Mouse (Mus musculus) brown adipose tissue, adult 24 weeks (tissue): Measurements from ENCODE around the gene Cnga4. TPM values are rescaled to one million over a fixed set of nuclear protein-coding genes. Genes with fewer than 3 reads are reported as not detected.
"Not testable (repeated sequence)": the region's sequence is repeated elsewhere in the genome, so short reads cannot be mapped to it uniquely, and the experiment has no call there.

ENCODE experiments used
- H3K27ac ChIP-seq: fragments of 200-500 bp; replicated peaks from 2 replicates; pipeline ENCODE4 v1.5.1; 2012; ENCODE audit warnings: low read depth, mild to moderate bottlenecking, low read length
- H3K4me1 ChIP-seq: fragments of 200-500 bp; 2 replicates; pipeline ENCODE4 v1.6.1; 2012; ENCODE audit warnings: low read length, mixed read lengths; ENCODE audit not compliant: control insufficient read depth, insufficient read depth, insufficient read length
- H3K4me3 ChIP-seq: fragments of 200-500 bp; 2 replicates; pipeline ENCODE4 v1.5.1; 2012; ENCODE audit warnings: low read depth, mild to moderate bottlenecking, low read length, moderate library complexity; ENCODE audit not compliant: insufficient read depth
- polyA plus RNA-seq: library from polyadenylated mRNA; stranded (reverse); fragments of >200 nt; gene quantifications from 2 replicates; pipeline ENCODE4 v1.2.4, GENCODE M21; 2012; ENCODE audit not compliant: missing spikeins, insufficient read depth, insufficient read length

Gene Cnga4
- polyA plus RNA-seq, result not detected in 2 replicates

GRCm38 (mm10) chr7:105404268-105404667 lies at the start of gene Cnga4:
Cnga4 (plus strand) TSS chr7:105404568.
- no peak within 1 kb of the TSS for H3K27ac ChIP-seq
- no peak within 1 kb of the TSS for H3K4me3 ChIP-seq

GRCm38 (mm10) chr7:105356064-105356463 lies 48.3 kb upstream of the Cnga4 start:
- H3K4me1 ChIP-seq, H3K27ac ChIP-seq, H3K4me3 ChIP-seq: not testable (repeated sequence)

More at GRCm38 (mm10) chr7:105404268-105404667, at the start of gene Cnga4:
- H3K4me1 ChIP-seq, result peaks cover 2% of the 10 kb centered on the region; the same call in 1 of the 2 replicates

- H3K4me1 ChIP-seq, H3K27ac ChIP-seq, H3K4me3 ChIP-seq: not testable (repeated sequence)
Observed at GRCm38 (mm10) chr7:105356487-105356886, 47.9 kb upstream of the Cnga4 start.

GRCm38 (mm10) chr7:105361713-105362112 lies 42.7 kb upstream of the Cnga4 start:
- H3K4me1 ChIP-seq, result no peaks in the 10 kb centered on the region
- no peak overlapping the region for H3K4me3 ChIP-seq

GRCm38 (mm10) chr7:105367268-105367667 lies 37.1 kb upstream of the Cnga4 start:
- Histone ChIP-seq H3K4me3 (no peak overlapping the region), H3K27ac (no peak overlapping the region), H3K4me1 (no peaks in the 10 kb centered on the region)

More at GRCm38 (mm10) chr7:105361713-105362112, 42.7 kb upstream of the Cnga4 start:
- no peak overlapping the region for H3K27ac ChIP-seq

GRCm38 (mm10) chr7:105367930-105368329 lies 36.4 kb upstream of the Cnga4 start, which contains the start of gene Olfr692:
Olfr692 (plus strand) TSS chr7:105368230.
- Histone ChIP-seq H3K4me3 (no peak within 1 kb of the TSS), H3K27ac (no peak within 1 kb of the TSS), H3K4me1 (no peaks in the 10 kb centered on the region)

- no peaks in the 10 kb centered on the region for H3K4me1 ChIP-seq
- H3K27ac ChIP-seq, result no peak overlapping the region
- no peak overlapping the region for H3K4me3 ChIP-seq
Observed at GRCm38 (mm10) chr7:105368521-105368920, 35.8 kb upstream of the Cnga4 start.

GRCm38 (mm10) chr7:105372912-105373311 lies 31.5 kb upstream of the Cnga4 start:
- no peak overlapping the region for H3K27ac ChIP-seq

GRCm38 (mm10) chr7:105373509-105373908 lies 30.9 kb upstream of the Cnga4 start:
- Histone ChIP-seq H3K4me1 (no peaks in the 10 kb centered on the region), H3K27ac (no peak overlapping the region), H3K4me3 (no peak overlapping the region)

More at GRCm38 (mm10) chr7:105372912-105373311, 31.5 kb upstream of the Cnga4 start:
- Histone ChIP-seq H3K4me1 (no peaks in the 10 kb centered on the region), H3K4me3 (no peak overlapping the region)

- Histone ChIP-seq H3K4me3 (no peak overlapping the region), H3K27ac (no peak overlapping the region), H3K4me1 (no peaks in the 10 kb centered on the region)
Observed at GRCm38 (mm10) chr7:105373976-105374375, 30.4 kb upstream of the Cnga4 start.

GRCm38 (mm10) chr7:105374866-105375265 lies 29.5 kb upstream of the Cnga4 start, which contains the start of gene Gm5901:
Gm5901 (plus strand) TSS chr7:105375038.
- Histone ChIP-seq H3K27ac (no peak within 1 kb of the TSS), H3K4me3 (no peak within 1 kb of the TSS), H3K4me1 (no peaks in the 10 kb centered on the region)

GRCm38 (mm10) chr7:105380329-105380728 lies 24.0 kb upstream of the Cnga4 start:
- Histone ChIP-seq H3K4me1 (no peaks in the 10 kb centered on the region), H3K27ac (no peak overlapping the region), H3K4me3 (no peak overlapping the region)

GRCm38 (mm10) chr7:105387696-105388095 lies 16.7 kb upstream of the Cnga4 start:
- no peak overlapping the region for H3K4me3 ChIP-seq
- H3K4me1 ChIP-seq, result no peaks in the 10 kb centered on the region
- H3K27ac ChIP-seq, result no peak overlapping the region

- Histone ChIP-seq H3K4me1 (no peaks in the 10 kb centered on the region), H3K4me3 (no peak overlapping the region), H3K27ac (no peak overlapping the region)
Observed at GRCm38 (mm10) chr7:105390236-105390635, 14.1 kb upstream of the Cnga4 start.

GRCm38 (mm10) chr7:105394606-105395005 lies 9.8 kb upstream of the Cnga4 start:
- H3K4me1 ChIP-seq, result peaks cover 8% of the 10 kb centered on the region
- H3K27ac ChIP-seq, result no peak overlapping the region
- no peak overlapping the region for H3K4me3 ChIP-seq

- Histone ChIP-seq H3K27ac (no peak overlapping the region), H3K4me1 (peaks cover 8% of the 10 kb centered on the region), H3K4me3 (no peak overlapping the region)
Observed at GRCm38 (mm10) chr7:105395131-105395820, 9.1 kb upstream of the Cnga4 start.
